Mouse (Mus musculus) retina, adult 2 months (tissue): ENCODE data around the gene Sepsecs.

Source experiments
- DNase-seq: peaks from one replicate; pipeline ENCODE4 v3.0.0-alpha.2; 2012; ENCODE audit warnings: low read depth, low spot score

Sepsecs gene

DNA sequence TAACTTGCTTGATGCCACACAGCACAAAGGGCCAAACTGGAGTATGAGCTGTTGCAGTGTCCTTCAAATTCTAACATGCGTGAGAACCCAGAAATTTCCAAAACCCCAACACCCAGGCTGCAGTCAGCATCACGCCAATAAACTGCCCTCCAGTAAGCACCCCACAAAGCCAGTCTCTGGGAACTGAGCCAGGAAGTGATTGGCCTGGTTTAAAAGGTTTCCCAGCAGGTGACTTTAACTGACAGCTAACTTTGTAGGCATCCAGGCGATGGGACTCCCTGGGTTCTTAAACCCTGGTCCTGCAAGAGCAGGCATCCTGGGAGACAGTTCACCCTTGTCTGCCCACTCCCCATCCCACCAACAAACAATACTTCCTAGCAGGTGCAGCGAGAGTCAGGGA, 59.2 kb downstream of the Sepsecs start:
- no peak for DNase-seq

DNA sequence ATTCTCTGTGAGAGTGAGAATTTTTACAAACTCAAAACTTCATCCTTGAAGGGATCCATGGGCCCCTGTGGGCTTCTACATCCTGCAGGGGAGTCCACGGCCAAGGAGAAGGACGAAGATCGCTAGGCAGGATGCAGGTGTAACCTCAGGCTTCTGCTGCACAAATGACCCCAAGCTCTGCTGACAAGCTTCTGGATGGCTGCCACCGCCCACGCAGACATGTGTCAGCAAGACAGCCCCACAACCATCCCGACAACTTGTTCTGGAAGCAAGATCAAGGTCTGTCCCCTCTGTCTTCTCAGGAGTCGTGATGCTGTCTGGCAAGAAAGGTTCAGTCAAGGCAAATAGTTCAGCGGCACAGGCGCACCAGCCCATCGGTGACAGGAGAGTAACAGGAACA, 59.8 kb downstream of the Sepsecs start:
- DNase-seq = no peak

DNA sequence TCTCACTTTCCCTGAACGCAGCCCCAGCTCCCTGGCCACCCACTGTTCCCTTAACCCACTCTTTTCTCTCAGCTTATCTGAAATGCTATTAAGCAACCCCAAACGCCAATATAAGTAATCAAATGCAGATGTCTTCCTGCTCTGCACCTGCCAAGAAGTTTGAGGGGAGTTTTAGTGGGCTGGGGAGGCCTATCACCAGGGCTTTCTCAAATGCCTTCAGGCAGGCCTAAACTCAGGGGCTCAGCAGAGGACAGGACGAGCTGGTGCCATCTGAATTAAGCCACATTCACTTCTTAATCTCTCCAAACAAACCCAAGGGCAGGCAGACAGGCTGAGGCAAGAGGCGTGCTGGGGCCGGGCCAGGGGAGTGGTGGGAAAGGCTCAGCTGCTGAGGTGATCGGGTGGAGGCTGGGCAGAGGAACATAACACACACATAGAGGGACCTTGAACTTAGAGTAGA, 64.9 kb downstream of the Sepsecs start:
- DNase-seq = no peak

DNA sequence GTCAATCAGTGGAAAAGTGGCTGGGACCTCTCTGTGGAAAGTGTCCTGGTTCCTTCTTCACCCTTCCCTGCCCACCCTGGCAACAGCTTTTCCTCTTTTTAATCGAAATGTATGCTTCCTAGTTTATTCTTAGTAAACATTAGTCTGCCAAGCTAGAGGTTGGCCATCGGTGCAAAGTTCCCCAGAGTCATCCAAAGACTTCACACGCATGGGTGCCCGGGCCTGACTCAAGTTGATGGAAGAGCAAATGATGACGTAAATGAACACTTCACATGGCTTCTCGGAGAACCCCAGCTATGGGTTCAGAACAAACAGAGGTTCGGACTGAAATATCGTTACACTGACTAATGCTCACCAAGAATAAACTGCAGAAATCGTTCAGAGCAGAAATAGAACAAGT, 78.9 kb downstream of the Sepsecs start:
- no peak for DNase-seq
